Mouse (Mus musculus): Measurements from ENCODE around the gene Odf2l. TPM values are rescaled to one million over a fixed set of nuclear protein-coding genes. Genes with fewer than 3 reads are reported as not detected.

The Odf2l gene
- polyA plus RNA-seq, 1 experiment = 4.5 TPM

DNA sequence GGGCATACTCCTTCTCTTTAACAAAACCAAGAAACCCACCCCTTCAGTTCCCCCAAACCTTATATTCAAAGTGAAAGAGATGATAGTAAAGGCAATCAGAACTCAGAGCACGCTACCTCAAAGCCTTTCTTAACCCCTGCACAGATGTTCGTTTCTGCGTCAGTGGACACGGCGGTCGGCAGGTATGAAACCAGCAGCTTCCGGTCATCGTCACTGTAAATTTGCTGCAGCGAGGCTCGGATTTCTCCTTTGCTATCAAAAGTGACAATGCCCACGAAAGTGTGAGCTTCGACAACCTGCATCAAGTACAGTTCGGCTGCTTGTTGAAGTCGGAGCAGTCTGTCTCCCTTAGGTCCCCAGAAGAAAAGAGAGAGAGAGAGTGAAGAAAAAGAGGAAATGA, 32.2 kb upstream of the Odf2l start:
- H3K4me1 ChIP-seq (replicated peaks; ENCODE audit: control insufficient read depth, insufficient read depth, low read length) = no peaks in the 10 kb centered on the region
- DNase-seq = no peak
- H3K4me3 ChIP-seq (ENCODE audit: control insufficient read depth, insufficient read depth, low read length) = no peak overlapping the region
- H3K27ac ChIP-seq (ENCODE audit: control insufficient read depth, insufficient read depth, low read length) = no peak overlapping the region
- no peaks in the 10 kb centered on the region for H3K27me3 ChIP-seq (ENCODE audit: control insufficient read depth, insufficient read depth, low read length)
- 94% methylated on average over 14 of the region's 14 CpGs for WGBS
- no peaks in the 10 kb centered on the region for H3K36me3 ChIP-seq (ENCODE audit: control insufficient read depth, insufficient read depth, low read length)
- TF ChIP-seq POLR2A (IDR thresholded peaks at IDR 0.05; ENCODE audit: control insufficient read depth, extremely low read depth, insufficient read depth, low read length, poor library complexity) (no peak), CTCF (IDR thresholded peaks at IDR 0.05; ENCODE audit: borderline replicate concordance, control insufficient read depth, extremely low read depth, insufficient read depth, low read length, poor library complexity) (no peak)

DNA sequence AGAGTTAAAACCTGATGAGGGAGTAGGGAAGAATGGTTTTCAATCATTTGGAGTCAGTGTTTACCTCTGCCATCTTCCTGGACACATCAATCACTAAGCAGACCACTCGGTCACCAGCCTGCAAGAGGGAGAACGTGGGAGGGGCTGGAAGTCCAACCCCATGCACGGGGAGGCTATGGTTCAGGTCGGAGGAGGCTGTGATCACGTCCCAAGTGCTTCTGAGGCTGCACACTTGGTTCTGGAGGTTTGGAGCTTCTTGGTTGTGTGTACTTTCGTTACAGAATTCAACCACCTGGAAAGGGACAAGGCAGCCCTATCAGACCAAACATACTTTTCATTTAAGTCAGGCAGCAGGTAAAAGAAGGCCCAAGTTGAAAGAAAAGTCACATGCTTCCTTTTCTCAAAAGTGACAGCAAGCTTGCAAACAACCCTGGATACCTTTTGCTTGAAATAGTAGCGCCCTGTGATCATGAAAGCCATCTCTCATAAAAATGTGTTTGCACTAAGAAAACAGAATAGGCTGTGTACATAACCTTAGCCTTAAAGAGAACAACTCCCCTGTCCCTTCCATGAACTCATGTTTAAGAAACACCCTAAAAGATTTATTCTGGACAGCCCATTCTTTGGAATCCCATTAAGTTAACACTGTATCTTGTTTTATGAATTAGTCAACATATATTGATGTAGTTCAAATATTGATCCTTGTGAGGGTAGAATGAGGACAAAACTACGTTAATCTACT, 30.4 kb upstream of the Odf2l start:
- 74% methylated on average over 8 of the region's 8 CpGs for WGBS
- Histone ChIP-seq H3K36me3 (ENCODE audit: control insufficient read depth, insufficient read depth, low read length) (no peaks in the 10 kb centered on the region), H3K4me3 (ENCODE audit: control insufficient read depth, insufficient read depth, low read length) (no peak overlapping the region), H3K27ac (ENCODE audit: control insufficient read depth, insufficient read depth, low read length) (no peak overlapping the region), H3K4me1 (replicated peaks; ENCODE audit: control insufficient read depth, insufficient read depth, low read length) (no peaks in the 10 kb centered on the region), H3K27me3 (ENCODE audit: control insufficient read depth, insufficient read depth, low read length) (no peaks in the 10 kb centered on the region)
- no peak for DNase-seq
- TF ChIP-seq CTCF (IDR thresholded peaks at IDR 0.05; ENCODE audit: borderline replicate concordance, control insufficient read depth, extremely low read depth, insufficient read depth, low read length, poor library complexity) (no peak), POLR2A (IDR thresholded peaks at IDR 0.05; ENCODE audit: control insufficient read depth, extremely low read depth, insufficient read depth, low read length, poor library complexity) (no peak)

DNA sequence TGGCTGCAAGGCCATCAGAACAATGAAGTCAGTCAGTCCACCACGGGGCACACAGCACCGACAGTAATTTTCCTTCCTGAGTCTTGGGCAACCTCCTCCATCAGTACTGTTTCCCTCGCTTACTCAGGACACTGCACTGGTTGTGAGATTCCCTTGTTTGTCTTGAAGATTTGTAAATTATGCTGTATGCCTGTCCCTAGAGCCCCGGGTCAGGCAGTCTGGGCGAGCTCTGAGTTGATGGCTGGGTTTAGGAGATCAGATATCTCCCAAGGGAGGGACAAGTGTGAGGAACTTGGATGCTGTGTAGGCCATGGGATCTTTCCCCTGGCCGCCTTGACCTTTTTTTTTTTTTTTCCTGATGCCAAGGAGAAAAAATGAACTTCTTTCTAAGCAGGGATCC, 19.1 kb upstream of the Odf2l start, which contains the start of gene Clca2:
TSS of gene Clca2 (minus strand) at position 153 of the 400 bp plus-strand sequence.
- no peak for DNase-seq
- Histone ChIP-seq H3K27ac (ENCODE audit: control insufficient read depth, insufficient read depth, low read length) (no peak within 1 kb of the TSS), H3K36me3 (ENCODE audit: control insufficient read depth, insufficient read depth, low read length) (no peaks in the 10 kb centered on the region), H3K27me3 (ENCODE audit: control insufficient read depth, insufficient read depth, low read length) (no peaks in the 10 kb centered on the region), H3K4me1 (replicated peaks; ENCODE audit: control insufficient read depth, insufficient read depth, low read length) (no peaks in the 10 kb centered on the region), H3K4me3 (ENCODE audit: control insufficient read depth, insufficient read depth, low read length) (no peak within 1 kb of the TSS)
- 64% methylated on average over 6 of the region's 6 CpGs for WGBS
- TF ChIP-seq POLR2A (IDR thresholded peaks at IDR 0.05; ENCODE audit: control insufficient read depth, extremely low read depth, insufficient read depth, low read length, poor library complexity) = no peak
- no peak for TF ChIP-seq CTCF (IDR thresholded peaks at IDR 0.05; ENCODE audit: borderline replicate concordance, control insufficient read depth, extremely low read depth, insufficient read depth, low read length, poor library complexity)

DNA sequence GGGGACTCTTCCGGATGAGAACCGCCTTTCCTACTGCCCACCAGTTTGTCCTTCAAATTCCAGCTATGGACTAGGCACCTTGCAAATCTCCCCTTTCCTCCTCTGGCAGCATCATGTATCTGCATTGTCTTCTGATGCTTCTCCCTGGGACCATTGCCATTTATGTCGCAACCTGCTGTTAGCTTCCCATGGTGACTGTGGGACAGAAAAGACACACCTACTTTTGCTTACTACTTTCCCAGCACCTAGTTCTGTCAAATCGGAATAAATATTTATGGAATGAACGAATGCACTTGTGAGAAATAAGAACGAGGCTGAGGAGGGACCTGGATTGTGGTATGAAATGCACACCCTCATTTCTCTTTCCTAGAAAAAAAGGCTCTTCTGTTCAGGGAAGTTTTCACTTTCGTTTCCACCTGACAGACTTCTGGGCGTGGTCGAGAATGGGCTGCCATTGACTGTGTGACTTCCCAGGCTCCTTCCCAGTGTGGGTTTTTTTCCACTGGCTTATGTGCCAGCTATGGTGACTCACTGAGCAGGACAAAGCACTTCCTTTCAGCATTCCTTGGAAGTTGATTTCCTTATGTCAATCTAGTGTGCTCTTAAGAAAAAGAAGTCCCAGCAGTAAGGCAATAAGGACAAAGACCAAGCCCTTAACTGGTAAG, 16.4 kb upstream of the Odf2l start:
- WGBS = 77% methylated on average over 9 of the region's 9 CpGs
- no peak overlapping the region for H3K4me3 ChIP-seq (ENCODE audit: control insufficient read depth, insufficient read depth, low read length)
- H3K27me3 ChIP-seq (ENCODE audit: control insufficient read depth, insufficient read depth, low read length) = no peaks in the 10 kb centered on the region
- TF ChIP-seq POLR2A (IDR thresholded peaks at IDR 0.05; ENCODE audit: control insufficient read depth, extremely low read depth, insufficient read depth, low read length, poor library complexity) (no peak), CTCF (IDR thresholded peaks at IDR 0.05; ENCODE audit: borderline replicate concordance, control insufficient read depth, extremely low read depth, insufficient read depth, low read length, poor library complexity) (no peak)
- no peak for DNase-seq
- H3K27ac ChIP-seq (ENCODE audit: control insufficient read depth, insufficient read depth, low read length) = no peak overlapping the region
- H3K36me3 ChIP-seq (ENCODE audit: control insufficient read depth, insufficient read depth, low read length) = no peaks in the 10 kb centered on the region
- no peaks in the 10 kb centered on the region for H3K4me1 ChIP-seq (replicated peaks; ENCODE audit: control insufficient read depth, insufficient read depth, low read length)

DNA sequence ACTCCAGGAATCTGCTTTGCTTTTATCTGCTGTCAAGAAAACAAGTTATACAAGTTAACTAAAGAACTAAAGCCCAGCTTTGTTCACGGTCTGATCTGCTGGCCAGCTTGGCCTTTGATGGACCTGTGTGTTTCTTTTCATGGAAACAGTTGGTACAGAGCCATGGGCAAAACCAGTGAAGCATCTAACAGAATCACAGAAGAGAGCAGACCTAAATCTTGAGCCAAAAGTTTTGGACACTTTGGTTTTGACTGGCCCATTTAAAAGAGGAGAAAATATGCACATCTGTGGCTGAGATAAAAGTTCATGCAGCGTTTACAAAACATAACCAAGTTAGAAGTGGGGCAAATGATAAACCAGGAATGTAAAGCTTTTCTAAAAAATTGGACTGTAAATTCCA, 15.1 kb upstream of the Odf2l start:
- Histone ChIP-seq H3K36me3 (ENCODE audit: control insufficient read depth, insufficient read depth, low read length) (no peaks in the 10 kb centered on the region), H3K27ac (ENCODE audit: control insufficient read depth, insufficient read depth, low read length) (no peak overlapping the region), H3K4me3 (ENCODE audit: control insufficient read depth, insufficient read depth, low read length) (no peak overlapping the region), H3K27me3 (ENCODE audit: control insufficient read depth, insufficient read depth, low read length) (no peaks in the 10 kb centered on the region), H3K4me1 (replicated peaks; ENCODE audit: control insufficient read depth, insufficient read depth, low read length) (no peaks in the 10 kb centered on the region)
- no peak for DNase-seq
- no peak for TF ChIP-seq CTCF (IDR thresholded peaks at IDR 0.05; ENCODE audit: borderline replicate concordance, control insufficient read depth, extremely low read depth, insufficient read depth, low read length, poor library complexity)
- no peak for TF ChIP-seq POLR2A (IDR thresholded peaks at IDR 0.05; ENCODE audit: control insufficient read depth, extremely low read depth, insufficient read depth, low read length, poor library complexity)
- WGBS = 91% methylated on average over 2 of the region's 2 CpGs

DNA sequence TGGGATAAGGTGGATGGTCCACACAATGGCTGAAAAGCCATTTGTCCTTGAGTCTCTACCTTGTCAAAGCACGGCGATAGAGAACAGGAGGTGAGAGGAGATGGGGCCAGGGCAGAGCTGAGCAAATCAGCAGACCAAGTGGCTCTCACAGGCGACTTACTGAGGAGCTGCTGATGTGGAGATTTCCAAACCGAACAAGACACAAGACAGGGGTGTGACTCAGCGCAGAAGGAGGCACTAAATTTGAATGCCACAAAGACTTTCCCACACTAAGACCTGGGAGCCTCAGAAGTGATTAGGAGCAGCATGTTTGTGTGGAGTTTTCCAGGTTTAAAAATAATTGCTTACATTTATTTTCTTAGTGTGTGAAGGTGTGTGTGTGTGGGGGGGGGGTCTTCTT, 14.6 kb upstream of the Odf2l start:
- no peak overlapping the region for H3K4me3 ChIP-seq (ENCODE audit: control insufficient read depth, insufficient read depth, low read length)

More for the DNA sequence above, 14.6 kb upstream of the Odf2l start:
- no peak for TF ChIP-seq CTCF (IDR thresholded peaks at IDR 0.05; ENCODE audit: borderline replicate concordance, control insufficient read depth, extremely low read depth, insufficient read depth, low read length, poor library complexity)
- TF ChIP-seq POLR2A (IDR thresholded peaks at IDR 0.05; ENCODE audit: control insufficient read depth, extremely low read depth, insufficient read depth, low read length, poor library complexity) = no peak
- whole genome bisulfite sequencing = 82% methylated on average over 5 of the region's 5 CpGs
- H3K4me1 ChIP-seq (replicated peaks; ENCODE audit: control insufficient read depth, insufficient read depth, low read length) = no peaks in the 10 kb centered on the region
- no peak overlapping the region for H3K27ac ChIP-seq (ENCODE audit: control insufficient read depth, insufficient read depth, low read length)
- no peaks in the 10 kb centered on the region for H3K36me3 ChIP-seq (ENCODE audit: control insufficient read depth, insufficient read depth, low read length)
- no peak for DNase-seq
- no peaks in the 10 kb centered on the region for H3K27me3 ChIP-seq (ENCODE audit: control insufficient read depth, insufficient read depth, low read length)

Measured in thymus, adult 2 months (tissue).